Mouse (Mus musculus): ENCODE results near the gene Kcne1. TPM values are rescaled to one million over a fixed set of nuclear protein-coding genes. Genes with fewer than 3 reads are reported as not detected.

Kcne1 gene
- polyA plus RNA-seq, 1 experiment, result not detected

DNA sequence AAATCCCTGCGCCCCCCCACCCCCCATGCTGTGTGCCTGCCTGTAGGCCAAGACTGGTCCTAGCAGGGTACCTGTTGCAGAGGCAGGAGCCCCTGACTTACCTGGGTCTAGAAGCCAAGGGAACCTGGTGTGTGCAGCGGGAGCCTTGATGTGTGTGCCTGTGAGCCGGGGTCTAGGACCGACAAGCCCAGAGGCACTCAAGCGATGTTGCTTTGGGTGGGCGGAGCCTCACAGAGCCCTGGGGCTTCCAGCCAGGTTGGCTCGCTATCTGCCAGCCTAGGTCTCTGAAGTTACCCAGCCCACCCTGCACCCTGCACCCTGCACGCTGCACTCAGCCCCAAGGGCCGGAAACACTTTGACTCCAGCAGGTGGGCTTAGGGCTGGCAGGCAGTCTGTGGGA lies 534 bp downstream of the Kcne1 start:
- H3K4me3 ChIP-seq (ENCODE audit: insufficient read depth, low read length), result no peak overlapping the region
- TF ChIP-seq POLR2A (IDR thresholded peaks at IDR 0.05; ENCODE audit: low read depth, low read length) (no peak), CTCF (IDR thresholded peaks at IDR 0.05; ENCODE audit: borderline replicate concordance, insufficient read depth, low read length) (no peak)
- no peak overlapping the region for H3K27ac ChIP-seq (ENCODE audit: insufficient read depth, low read length)
- H3K4me1 ChIP-seq (ENCODE audit: control insufficient read depth, insufficient read depth, low read length), result no peaks in the 10 kb centered on the region

DNA sequence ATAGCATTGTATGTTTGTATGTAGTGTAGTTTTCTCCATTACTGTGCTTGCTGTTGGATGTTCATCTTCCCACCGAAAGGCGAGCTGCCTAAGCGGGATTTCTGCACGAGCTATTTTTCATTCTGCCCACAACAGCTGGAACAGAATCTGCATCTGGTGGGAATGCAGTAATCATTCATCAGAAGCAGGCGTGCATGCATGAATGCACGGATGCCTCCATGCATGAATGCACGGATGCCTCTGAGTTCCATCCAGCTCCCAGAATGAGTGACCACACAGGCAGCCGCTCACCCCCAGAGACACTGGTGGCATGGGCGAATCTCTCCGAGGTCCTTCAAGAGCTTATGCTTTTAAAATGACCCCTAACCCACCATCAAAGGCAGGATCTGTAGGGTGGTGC lies 1.7 kb downstream of the Kcne1 start:
- H3K4me1 ChIP-seq (ENCODE audit: control insufficient read depth, insufficient read depth, low read length), result no peaks in the 10 kb centered on the region
- no peak overlapping the region for H3K4me3 ChIP-seq (ENCODE audit: insufficient read depth, low read length)
- no peak for TF ChIP-seq POLR2A (IDR thresholded peaks at IDR 0.05; ENCODE audit: low read depth, low read length)
- TF ChIP-seq CTCF (IDR thresholded peaks at IDR 0.05; ENCODE audit: borderline replicate concordance, insufficient read depth, low read length), result no peak
- no peak overlapping the region for H3K27ac ChIP-seq (ENCODE audit: insufficient read depth, low read length)

DNA sequence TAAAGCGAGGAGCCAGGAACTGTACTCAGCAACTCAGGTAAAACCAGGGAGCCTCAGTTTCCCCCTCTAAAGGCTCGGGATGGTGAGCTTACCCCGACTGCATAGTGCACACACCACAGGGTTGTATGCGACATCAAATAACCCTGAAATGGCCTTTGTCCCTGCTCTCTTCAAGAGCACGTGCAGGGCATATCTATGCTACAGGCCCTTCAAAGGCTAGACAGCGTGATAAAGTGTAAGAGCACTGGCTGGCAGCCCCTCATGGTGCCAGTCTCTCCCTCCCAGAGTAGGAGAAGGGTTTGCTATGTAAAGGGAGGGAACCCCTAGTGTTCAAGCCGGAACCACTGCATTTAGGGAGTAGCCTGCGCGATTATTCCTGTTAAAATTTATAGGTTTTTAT lies 2.2 kb downstream of the Kcne1 start:
- TF ChIP-seq POLR2A (IDR thresholded peaks at IDR 0.05; ENCODE audit: low read depth, low read length), result no peak
- TF ChIP-seq CTCF (IDR thresholded peaks at IDR 0.05; ENCODE audit: borderline replicate concordance, insufficient read depth, low read length), result no peak
- no peak overlapping the region for H3K27ac ChIP-seq (ENCODE audit: insufficient read depth, low read length)
- no peaks in the 10 kb centered on the region for H3K4me1 ChIP-seq (ENCODE audit: control insufficient read depth, insufficient read depth, low read length)
- H3K4me3 ChIP-seq (ENCODE audit: insufficient read depth, low read length), result no peak overlapping the region

DNA sequence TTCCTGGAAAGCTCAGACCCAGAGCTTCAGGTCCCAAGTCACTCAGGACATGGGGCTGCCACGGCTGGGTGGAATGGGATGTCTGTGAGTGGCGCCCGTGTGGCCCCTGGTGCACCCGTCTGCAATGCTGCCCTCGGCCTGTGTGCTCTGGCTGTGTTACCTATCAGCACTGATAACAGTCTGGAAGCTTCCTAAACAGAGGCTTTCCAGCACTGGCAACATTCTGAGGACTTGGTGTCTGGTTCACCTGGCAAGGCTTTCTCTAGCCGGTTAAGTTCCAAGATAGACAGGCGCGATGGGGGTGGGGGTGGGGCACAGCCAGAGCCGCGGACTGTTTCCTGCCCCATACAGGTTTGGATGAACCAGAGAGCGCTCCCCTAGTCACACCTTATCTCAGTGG lies 3.3 kb downstream of the Kcne1 start:
- TF ChIP-seq POLR2A (IDR thresholded peaks at IDR 0.05; ENCODE audit: low read depth, low read length), result no peak
- no peak for TF ChIP-seq CTCF (IDR thresholded peaks at IDR 0.05; ENCODE audit: borderline replicate concordance, insufficient read depth, low read length)
- no peak overlapping the region for H3K27ac ChIP-seq (ENCODE audit: insufficient read depth, low read length)
- no peaks in the 10 kb centered on the region for H3K4me1 ChIP-seq (ENCODE audit: control insufficient read depth, insufficient read depth, low read length)
- H3K4me3 ChIP-seq (ENCODE audit: insufficient read depth, low read length), result no peak overlapping the region

DNA sequence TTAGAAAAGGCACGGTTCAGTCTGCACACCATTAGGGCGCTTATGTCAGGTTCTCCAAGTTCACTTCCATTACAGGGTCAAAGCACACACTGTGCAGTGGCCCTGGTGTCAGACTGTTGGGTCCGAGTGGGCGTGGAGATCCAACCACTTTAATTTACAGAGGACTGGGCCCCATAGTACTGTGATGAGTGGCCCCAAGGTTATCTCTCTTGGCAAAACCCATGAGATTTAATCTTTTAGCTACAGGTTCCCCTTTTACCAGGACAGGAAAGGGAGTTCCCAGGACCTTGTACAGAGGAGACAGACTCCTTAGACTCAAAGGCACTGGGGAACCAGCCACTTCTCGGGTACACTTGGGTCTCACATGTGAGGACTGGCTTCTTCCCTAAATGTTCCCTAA lies 3.9 kb downstream of the Kcne1 start:
- Histone ChIP-seq H3K4me3 (ENCODE audit: insufficient read depth, low read length) (no peak overlapping the region), H3K27ac (ENCODE audit: insufficient read depth, low read length) (no peak overlapping the region), H3K4me1 (ENCODE audit: control insufficient read depth, insufficient read depth, low read length) (no peaks in the 10 kb centered on the region)
- no peak for TF ChIP-seq CTCF (IDR thresholded peaks at IDR 0.05; ENCODE audit: borderline replicate concordance, insufficient read depth, low read length)
- no peak for TF ChIP-seq POLR2A (IDR thresholded peaks at IDR 0.05; ENCODE audit: low read depth, low read length)

DNA sequence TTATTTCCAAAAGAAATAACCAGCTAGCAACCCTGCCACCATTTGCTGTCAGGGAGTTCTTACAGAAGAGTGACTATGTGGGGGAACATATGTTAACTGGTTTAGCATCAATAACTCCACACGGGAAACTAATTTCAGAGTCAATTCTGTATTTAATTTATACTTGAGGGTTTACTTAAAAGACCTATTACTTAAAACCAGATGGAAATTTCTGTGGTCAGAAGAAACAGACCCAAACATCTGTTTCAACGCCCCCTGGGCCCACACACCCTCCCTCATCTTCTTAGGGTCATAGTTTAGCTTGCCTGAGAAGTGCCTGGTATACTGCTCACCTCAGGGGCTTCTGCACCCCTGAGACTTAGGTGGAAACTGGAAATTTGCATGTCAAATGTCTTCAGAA lies 5.4 kb downstream of the Kcne1 start:
- TF ChIP-seq CTCF (IDR thresholded peaks at IDR 0.05; ENCODE audit: borderline replicate concordance, insufficient read depth, low read length) (no peak), POLR2A (IDR thresholded peaks at IDR 0.05; ENCODE audit: low read depth, low read length) (no peak)
- Histone ChIP-seq H3K4me3 (ENCODE audit: insufficient read depth, low read length) (no peak overlapping the region), H3K27ac (ENCODE audit: insufficient read depth, low read length) (no peak overlapping the region), H3K4me1 (ENCODE audit: control insufficient read depth, insufficient read depth, low read length) (0 out of 2 replicates have a peak, but pooled peaks cover 2% of the 10 kb centered on the region)

DNA sequence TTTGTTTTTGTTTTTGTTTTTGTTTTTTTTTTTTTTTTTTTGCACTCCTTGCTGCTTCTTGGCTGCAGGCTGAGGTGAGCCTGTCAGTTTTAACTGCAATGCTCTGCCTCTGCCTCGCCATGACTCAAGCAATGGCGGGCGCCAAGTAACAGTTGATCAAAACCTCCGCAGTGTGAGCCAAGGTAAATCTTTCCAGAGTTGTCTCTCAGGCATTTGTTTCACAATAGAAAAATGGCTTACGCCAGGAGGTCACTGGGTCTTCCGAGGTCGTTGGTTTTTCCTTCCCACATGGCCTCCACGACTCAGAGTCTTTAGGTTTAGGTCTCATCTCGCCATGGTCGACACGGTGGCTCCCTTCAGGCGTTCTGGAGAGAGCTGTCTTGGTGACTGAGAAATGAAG lies 6.0 kb downstream of the Kcne1 start:
- TF ChIP-seq POLR2A (IDR thresholded peaks at IDR 0.05; ENCODE audit: low read depth, low read length) (no peak), CTCF (IDR thresholded peaks at IDR 0.05; ENCODE audit: borderline replicate concordance, insufficient read depth, low read length) (no peak)
- 0 out of 2 replicates have a peak, but pooled peaks cover 2% of the 10 kb centered on the region for H3K4me1 ChIP-seq (ENCODE audit: control insufficient read depth, insufficient read depth, low read length)
- no peak overlapping the region for H3K27ac ChIP-seq (ENCODE audit: insufficient read depth, low read length)
- no peak overlapping the region for H3K4me3 ChIP-seq (ENCODE audit: insufficient read depth, low read length)

DNA sequence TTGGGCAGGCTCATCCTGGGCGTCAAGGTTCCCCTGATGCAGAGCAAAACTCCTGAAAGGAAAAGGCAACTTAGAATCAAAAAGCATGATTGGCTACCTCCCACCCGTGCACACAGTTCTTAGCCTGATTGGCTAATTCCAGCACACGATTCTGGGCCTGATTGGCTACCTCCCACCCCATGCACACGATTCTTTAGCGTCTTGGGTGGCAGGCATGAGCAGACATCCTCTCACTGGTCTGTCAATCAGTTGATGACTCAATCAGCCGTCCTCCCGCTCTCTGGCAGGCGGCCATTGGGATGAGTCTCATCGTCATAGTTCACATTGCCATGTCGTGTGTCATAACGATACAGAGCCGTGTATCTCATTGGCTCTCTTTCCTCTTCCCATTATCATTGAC lies 10.3 kb downstream of the Kcne1 start:
- Histone ChIP-seq H3K4me3 (ENCODE audit: insufficient read depth, low read length) (no peak overlapping the region), H3K4me1 (ENCODE audit: control insufficient read depth, insufficient read depth, low read length) (0 out of 2 replicates have a peak, but pooled peaks cover 2% of the 10 kb centered on the region), H3K27ac (ENCODE audit: insufficient read depth, low read length) (no peak overlapping the region)
- TF ChIP-seq CTCF (IDR thresholded peaks at IDR 0.05; ENCODE audit: borderline replicate concordance, insufficient read depth, low read length), result no peak
- no peak for TF ChIP-seq POLR2A (IDR thresholded peaks at IDR 0.05; ENCODE audit: low read depth, low read length)

DNA sequence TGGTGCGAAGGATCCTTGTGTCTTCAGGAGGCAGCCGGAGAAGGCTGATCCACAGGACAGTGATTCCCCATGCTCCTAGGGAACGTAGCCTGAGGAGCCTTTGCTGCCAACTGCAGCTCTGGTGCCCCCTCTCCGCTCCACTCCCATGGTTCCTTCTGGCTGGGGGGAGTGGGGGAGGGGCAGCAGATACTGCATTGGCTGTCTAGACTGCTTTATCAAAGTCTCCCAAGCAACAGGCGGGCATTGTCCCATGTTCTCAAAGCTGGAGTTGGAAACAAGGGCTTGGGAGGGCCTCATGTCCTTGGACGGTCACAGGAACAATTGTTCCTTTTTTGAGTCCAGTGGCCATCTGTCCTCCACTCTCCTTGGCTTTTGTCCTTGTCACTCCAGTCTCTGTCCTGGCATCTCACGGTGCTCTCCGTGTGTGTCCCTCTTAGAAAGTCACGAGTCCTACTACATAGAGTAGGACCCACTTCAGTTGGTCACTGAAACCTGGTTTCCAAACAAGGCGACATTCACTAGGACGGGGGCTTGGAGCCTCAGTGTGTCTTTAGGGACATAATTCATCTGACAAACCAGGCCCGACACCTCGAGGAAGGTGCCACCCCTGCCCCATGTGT lies 12.9 kb downstream of the Kcne1 start:
- TF ChIP-seq CTCF (IDR thresholded peaks at IDR 0.05; ENCODE audit: borderline replicate concordance, insufficient read depth, low read length) (no peak), POLR2A (IDR thresholded peaks at IDR 0.05; ENCODE audit: low read depth, low read length) (no peak)
- H3K4me3 ChIP-seq (ENCODE audit: insufficient read depth, low read length), result no peak overlapping the region
- H3K27ac ChIP-seq (ENCODE audit: insufficient read depth, low read length), result no peak overlapping the region
- H3K4me1 ChIP-seq (ENCODE audit: control insufficient read depth, insufficient read depth, low read length), result 0 out of 2 replicates have a peak, but pooled peaks cover 2% of the 10 kb centered on the region

DNA sequence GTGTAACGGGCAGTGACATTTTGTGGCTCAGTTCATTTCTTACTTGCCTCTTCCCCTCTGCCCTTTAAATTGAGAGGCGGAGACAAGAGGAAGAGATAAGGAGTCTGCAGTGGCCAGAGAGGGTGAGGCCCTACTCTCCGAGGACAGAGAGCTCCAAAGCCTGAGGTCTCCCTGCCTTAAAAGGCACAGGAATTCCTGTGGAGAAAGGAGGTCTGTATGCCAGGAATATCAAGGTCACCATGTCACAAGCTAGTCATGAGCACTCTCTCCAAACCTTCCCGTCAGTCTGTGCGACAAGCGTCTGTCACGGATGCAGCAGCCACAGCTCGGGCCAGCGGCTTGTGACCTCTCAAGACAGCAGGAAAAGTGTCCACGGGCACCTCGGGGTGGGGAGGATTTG lies 14.1 kb downstream of the Kcne1 start:
- TF ChIP-seq POLR2A (IDR thresholded peaks at IDR 0.05; ENCODE audit: low read depth, low read length) (no peak), CTCF (IDR thresholded peaks at IDR 0.05; ENCODE audit: borderline replicate concordance, insufficient read depth, low read length) (no peak)
- Histone ChIP-seq H3K27ac (ENCODE audit: insufficient read depth, low read length) (no peak overlapping the region), H3K4me1 (ENCODE audit: control insufficient read depth, insufficient read depth, low read length) (peaks cover 5% of the 10 kb centered on the region), H3K4me3 (ENCODE audit: insufficient read depth, low read length) (no peak overlapping the region)
